Mouse (Mus musculus): ENCODE results near the gene Tmed4. TPM values are rescaled to one million over a fixed set of nuclear protein-coding genes. Genes with fewer than 3 reads are reported as not detected.
A peak's percentile ranks its signal among the peaks of the same experiment; 100 is the strongest.

The Tmed4 gene
- polyA plus RNA-seq, 1 experiment from 2014 or later, result 159 TPM

- H3K9me3 ChIP-seq, result no peaks in the 10 kb centered on the region
- peaks cover 18% of the 10 kb centered on the region for H3K36me3 ChIP-seq
- H3K27ac ChIP-seq, result no peak overlapping the region
- H3K4me3 ChIP-seq (replicated peaks), result no peak overlapping the region
- no peak overlapping the region for H3K9ac ChIP-seq (replicated peaks)
- WGBS, result 97% methylated on average over 2 of the region's 2 CpGs
- no peak overlapping the region for H3K4me2 ChIP-seq (replicated peaks)
- no peaks in the 10 kb centered on the region for H3K27me3 ChIP-seq
- ATAC-seq, result no peak
- peaks cover 11% of the 10 kb centered on the region for H3K4me1 ChIP-seq (replicated peaks)
Measured at GRCm38 (mm10) chr11:6293601-6294000, 18.9 kb upstream of the Tmed4 start.

GRCm38 (mm10) chr11:6292988-6293349, 18.3 kb upstream of the Tmed4 start:
- H3K9ac ChIP-seq (replicated peaks), result no peak overlapping the region
- H3K27me3 ChIP-seq, result no peaks in the 10 kb centered on the region
- H3K36me3 ChIP-seq, result peaks cover 11% of the 10 kb centered on the region
- H3K4me2 ChIP-seq (replicated peaks), result peak overlapping the region; percentile 62
- H3K27ac ChIP-seq, result no peak overlapping the region
- peak overlapping the region; percentile 70 for H3K4me3 ChIP-seq (replicated peaks)
- no peak for ATAC-seq
- H3K4me1 ChIP-seq (replicated peaks), result peaks cover 11% of the 10 kb centered on the region
- no peaks in the 10 kb centered on the region for H3K9me3 ChIP-seq
- 96% methylated on average over 4 of the region's 4 CpGs for WGBS

- Histone ChIP-seq H3K4me1 (replicated peaks) (peaks cover 11% of the 10 kb centered on the region), H3K36me3 (peaks cover 5% of the 10 kb centered on the region), H3K9me3 (no peaks in the 10 kb centered on the region), H3K9ac (replicated peaks) (peak overlapping the region; percentile 75), H3K4me2 (replicated peaks) (peak overlapping the region; percentile 62), H3K27me3 (no peaks in the 10 kb centered on the region), H3K27ac (peak overlapping the region; percentile 85), H3K4me3 (replicated peaks) (peak overlapping the region; percentile 70)
- ATAC-seq, result peak; percentile 70; the same call in 1 of the 2 replicates
- WGBS, result 19% methylated on average over 33 of the region's 33 CpGs
Measured at GRCm38 (mm10) chr11:6292116-6292987, 17.7 kb upstream of the Tmed4 start.

GRCm38 (mm10) chr11:6291401-6292115, 16.9 kb upstream of the Tmed4 start, which contains the start of gene Ogdh:
Gene Ogdh (plus strand): TSS chr11:6291633.
- under 1% methylated on average over 71 of the region's 77 CpGs for WGBS
- Histone ChIP-seq H3K4me2 (replicated peaks) (peak within 1 kb of the TSS; percentile 62), H3K36me3 (no peaks in the 10 kb centered on the region), H3K4me3 (replicated peaks) (peak within 1 kb of the TSS; percentile 70), H3K27ac (peak within 1 kb of the TSS; percentile 85), H3K27me3 (no peaks in the 10 kb centered on the region), H3K4me1 (replicated peaks) (peaks cover 11% of the 10 kb centered on the region), H3K9ac (replicated peaks) (peak within 1 kb of the TSS; percentile 75), H3K9me3 (no peaks in the 10 kb centered on the region)
- peak; percentile 99 for ATAC-seq

GRCm38 (mm10) chr11:6290883-6291282, 16.2 kb upstream of the Tmed4 start:
- peak overlapping the region; percentile 75 for H3K9ac ChIP-seq (replicated peaks)
- H3K4me3 ChIP-seq (replicated peaks), result peak overlapping the region; percentile 70
- peak overlapping the region; percentile 85; the same call in 1 of the 2 replicates for H3K27ac ChIP-seq
- H3K27me3 ChIP-seq, result peaks cover 3% of the 10 kb centered on the region; the same call in 1 of the 2 replicates
- 24% methylated on average over 3 of the region's 3 CpGs for WGBS
- no peaks in the 10 kb centered on the region for H3K36me3 ChIP-seq
- ATAC-seq, result no peak
- H3K4me2 ChIP-seq (replicated peaks), result peak overlapping the region; percentile 62
- no peaks in the 10 kb centered on the region for H3K9me3 ChIP-seq
- peaks cover 11% of the 10 kb centered on the region for H3K4me1 ChIP-seq (replicated peaks)

- peaks cover 11% of the 10 kb centered on the region for H3K4me1 ChIP-seq (replicated peaks)
- no peak for ATAC-seq
- no peaks in the 10 kb centered on the region for H3K36me3 ChIP-seq
- 94% methylated on average over 3 of the region's 3 CpGs for WGBS
- H3K4me3 ChIP-seq (replicated peaks), result no peak overlapping the region
- H3K4me2 ChIP-seq (replicated peaks), result no peak overlapping the region
- H3K27ac ChIP-seq, result no peak overlapping the region
- peaks cover 4% of the 10 kb centered on the region; the same call in 1 of the 2 replicates for H3K27me3 ChIP-seq
- H3K9ac ChIP-seq (replicated peaks), result no peak overlapping the region
- H3K9me3 ChIP-seq, result no peaks in the 10 kb centered on the region
Measured at GRCm38 (mm10) chr11:6290138-6290537, 15.5 kb upstream of the Tmed4 start.

- Histone ChIP-seq H3K9ac (replicated peaks) (no peak overlapping the region), H3K27me3 (peaks cover 4% of the 10 kb centered on the region; the same call in 1 of the 2 replicates)
Measured at GRCm38 (mm10) chr11:6282940-6283339, 8.3 kb upstream of the Tmed4 start.

GRCm38 (mm10) chr11:6276466-6276865, 1.8 kb upstream of the Tmed4 start:
- H3K4me1 ChIP-seq (replicated peaks), result peaks cover 32% of the 10 kb centered on the region
- no peaks in the 10 kb centered on the region for H3K27me3 ChIP-seq
- no peaks in the 10 kb centered on the region for H3K9me3 ChIP-seq
- WGBS, result 83% methylated on average over 3 of the region's 3 CpGs
- no peak overlapping the region for H3K9ac ChIP-seq (replicated peaks)
- peaks cover 14% of the 10 kb centered on the region for H3K36me3 ChIP-seq
- H3K27ac ChIP-seq, result no peak overlapping the region
- no peak for ATAC-seq
- H3K4me2 ChIP-seq (replicated peaks), result no peak overlapping the region
- H3K4me3 ChIP-seq (replicated peaks), result no peak overlapping the region

More at GRCm38 (mm10) chr11:6282940-6283339, 8.3 kb upstream of the Tmed4 start:
- H3K4me2 ChIP-seq (replicated peaks), result no peak overlapping the region
- H3K9me3 ChIP-seq, result no peaks in the 10 kb centered on the region
- H3K36me3 ChIP-seq, result no peaks in the 10 kb centered on the region
- H3K27ac ChIP-seq, result no peak overlapping the region
- no peak overlapping the region for H3K4me3 ChIP-seq (replicated peaks)
- ATAC-seq, result no peak
- no peaks in the 10 kb centered on the region for H3K4me1 ChIP-seq (replicated peaks)
- WGBS, result 82% methylated on average over 3 of the region's 3 CpGs

GRCm38 (mm10) chr11:6275094-6275484, 419 bp upstream of the Tmed4 start:
- ATAC-seq, result no peak; the same call in 1 of the 2 replicates

GRCm38 (mm10) chr11:6273607-6274006, 1.1 kb downstream of the Tmed4 start:
- Histone ChIP-seq H3K36me3 (peaks cover 34% of the 10 kb centered on the region), H3K9ac (replicated peaks) (peak overlapping the region; percentile 98), H3K27ac (no peak overlapping the region), H3K4me1 (replicated peaks) (peaks cover 33% of the 10 kb centered on the region), H3K4me3 (replicated peaks) (peak overlapping the region; percentile 98), H3K9me3 (no peaks in the 10 kb centered on the region), H3K4me2 (replicated peaks) (peak overlapping the region; percentile 95), H3K27me3 (no peaks in the 10 kb centered on the region)
- WGBS, result 65% methylated on average over 11 of the region's 11 CpGs
- no peak for ATAC-seq

More at GRCm38 (mm10) chr11:6275094-6275484, 419 bp upstream of the Tmed4 start:
- H3K4me1 ChIP-seq (replicated peaks), result peaks cover 32% of the 10 kb centered on the region
- no peaks in the 10 kb centered on the region for H3K9me3 ChIP-seq
- peaks cover 27% of the 10 kb centered on the region for H3K36me3 ChIP-seq
- WGBS, result 23% methylated on average over 7 of the region's 7 CpGs
- peak overlapping the region; percentile 98 for H3K9ac ChIP-seq (replicated peaks)
- peak overlapping the region; percentile 92 for H3K27ac ChIP-seq
- no peaks in the 10 kb centered on the region for H3K27me3 ChIP-seq
- H3K4me2 ChIP-seq (replicated peaks), result peak overlapping the region; percentile 95
- peak overlapping the region; percentile 98 for H3K4me3 ChIP-seq (replicated peaks)

- Histone ChIP-seq H3K27me3 (no peaks in the 10 kb centered on the region), H3K4me3 (replicated peaks) (peak within 1 kb of the TSS; percentile 95), H3K4me1 (replicated peaks) (peaks cover 26% of the 10 kb centered on the region), H3K9ac (replicated peaks) (peak within 1 kb of the TSS; percentile 95), H3K4me2 (replicated peaks) (peak within 1 kb of the TSS; percentile 89), H3K9me3 (no peaks in the 10 kb centered on the region), H3K27ac (peak within 1 kb of the TSS; percentile 95), H3K36me3 (peaks cover 66% of the 10 kb centered on the region)
- ATAC-seq, result peak; percentile 98
- WGBS, result 2% methylated on average over 50 of the region's 50 CpGs
Measured at GRCm38 (mm10) chr11:6267320-6268254, 7.1 kb downstream of the Tmed4 start, which contains the start of gene Ddx56. Gene Ddx56 (minus strand): TSS chr11:6267772.
